Mouse (Mus musculus) hindbrain, embryonic 11.5 days (tissue): ENCODE measurements around the gene Fam219a. TPM values are rescaled to one million over a fixed set of nuclear protein-coding genes. Genes with fewer than 3 reads are reported as not detected.
A peak's percentile ranks its signal among the peaks of the same experiment; 100 is the strongest.

Source experiments
- ATAC-seq: fragments of 200-750 bp; cut with Nextera tagmentation; 2 replicates; pipeline ENCODE4 v1.8.0; 2017; ENCODE audit warnings: mild to moderate bottlenecking, moderate TSS enrichment, moderate library complexity; ENCODE audit not compliant: low FRiP score
- DNase-seq: peaks from one replicate; pipeline ENCODE4 v3.0.0-alpha.2; 2015; ENCODE audit warnings: low spot score
- H3K27ac ChIP-seq: fragments of 300-500 bp; sonication (generic); 2 replicates; pipeline ENCODE4 v1.5.1; 2014; ENCODE audit warnings: mild to moderate bottlenecking, low read depth, low read length
- H3K27me3 ChIP-seq: fragments of 300-500 bp; sonication (generic); 2 replicates; pipeline ENCODE4 v1.6.1; 2014; ENCODE audit warnings: mild to moderate bottlenecking, low read length, moderate library complexity, mixed read lengths; ENCODE audit not compliant: control insufficient read depth, insufficient read depth
- H3K36me3 ChIP-seq: fragments of 300-500 bp; sonication (generic); 2 replicates; pipeline ENCODE4 v1.6.1; 2014; ENCODE audit warnings: mild to moderate bottlenecking, low read length, moderate library complexity, mixed read lengths; ENCODE audit not compliant: control insufficient read depth, insufficient read depth
- H3K4me1 ChIP-seq: fragments of 300-500 bp; sonication (generic); replicated peaks from 2 replicates; pipeline ENCODE4 v1.6.1; 2014; ENCODE audit warnings: low read length, mixed read lengths; ENCODE audit not compliant: control insufficient read depth, insufficient read depth
- H3K4me2 ChIP-seq: fragments of 300-500 bp; sonication (generic); replicated peaks from 2 replicates; pipeline ENCODE4 v1.6.1; 2014; ENCODE audit warnings: mild to moderate bottlenecking, low read depth, low read length
- H3K4me3 ChIP-seq: fragments of 300-500 bp; sonication (generic); 2 replicates; pipeline ENCODE4 v1.5.1; 2014; ENCODE audit warnings: low read depth, low read length
- H3K9ac ChIP-seq: fragments of 300-500 bp; sonication (generic); 2 replicates; pipeline ENCODE4 v1.6.1; 2014; ENCODE audit warnings: low read depth, low read length
- H3K9me3 ChIP-seq: fragments of 300-500 bp; sonication (generic); 2 replicates; pipeline ENCODE4 v1.6.1; 2016; ENCODE audit warnings: low read length; ENCODE audit not compliant: control insufficient read depth
- WGBS: fragments of 180-500 bp; shearing (Covaris S2); extraction: QIAGEN DNeasy Blood & Tissue Kit; methylation state at CpG from one replicate; pipeline ENCODE4 v1.1.7; 2014; 5-methylcytosine and 5-hydroxymethylcytosine counted together
- polyA plus RNA-seq: library from polyadenylated mRNA; unstranded; fragments of >200 nt; fragmentation: Nextera tagmentation; extraction: Ambion mirVana; gene quantifications from 2 replicates; pipeline ENCODE4 v1.2.1, GENCODE M21; 2014

The Fam219a gene
- polyA plus RNA-seq, 1 experiment from 2014 or later = 17.6 TPM

- WGBS = 84% methylated on average over 6 of the region's 6 CpGs
- H3K36me3 ChIP-seq = no peaks in the 10 kb centered on the region
- ATAC-seq = no peak
- no peak overlapping the region for H3K4me2 ChIP-seq
- peaks cover 4% of the 10 kb centered on the region for H3K4me1 ChIP-seq
- no peak overlapping the region for H3K27ac ChIP-seq
- H3K9ac ChIP-seq = no peak overlapping the region
- H3K9me3 ChIP-seq = no peaks in the 10 kb centered on the region
- no peak overlapping the region for H3K4me3 ChIP-seq
- DNase-seq = no peak
- no peaks in the 10 kb centered on the region for H3K27me3 ChIP-seq
Measured at GRCm38 (mm10) chr4:41522136-41522535, 47.2 kb downstream of the Fam219a start.

- DNase-seq = no peak
- Histone ChIP-seq H3K27ac (no peak overlapping the region), H3K9me3 (no peaks in the 10 kb centered on the region), H3K4me3 (no peak overlapping the region), H3K4me2 (no peak overlapping the region), H3K27me3 (no peaks in the 10 kb centered on the region), H3K36me3 (no peaks in the 10 kb centered on the region), H3K4me1 (no peaks in the 10 kb centered on the region), H3K9ac (no peak overlapping the region)
- ATAC-seq = no peak
- WGBS = 49% methylated on average over 14 of the region's 14 CpGs
Measured at GRCm38 (mm10) chr4:41520641-41521040, 48.7 kb downstream of the Fam219a start.

- no peak overlapping the region for H3K4me3 ChIP-seq
- no peaks in the 10 kb centered on the region for H3K4me1 ChIP-seq
- no peaks in the 10 kb centered on the region for H3K9me3 ChIP-seq
- H3K27ac ChIP-seq = no peak overlapping the region
- WGBS = 93% methylated on average over 5 of the region's 5 CpGs
- ATAC-seq (no peak), DNase-seq (no peak)
- no peak overlapping the region for H3K9ac ChIP-seq
- no peaks in the 10 kb centered on the region for H3K36me3 ChIP-seq
- no peak overlapping the region for H3K4me2 ChIP-seq
- no peaks in the 10 kb centered on the region for H3K27me3 ChIP-seq
Measured at GRCm38 (mm10) chr4:41519195-41519594, 50.1 kb downstream of the Fam219a start.

- Histone ChIP-seq H3K9me3 (no peaks in the 10 kb centered on the region), H3K36me3 (no peaks in the 10 kb centered on the region), H3K9ac (no peak overlapping the region), H3K4me2 (no peak overlapping the region), H3K4me3 (no peak overlapping the region), H3K27me3 (no peaks in the 10 kb centered on the region), H3K4me1 (no peaks in the 10 kb centered on the region), H3K27ac (no peak overlapping the region)
- DNase-seq (no peak), ATAC-seq (no peak)
- WGBS = 83% methylated on average over 7 of the region's 7 CpGs
Measured at GRCm38 (mm10) chr4:41518349-41518748, 51.0 kb downstream of the Fam219a start.

- no peak within 1 kb of the TSS for H3K4me3 ChIP-seq
- H3K9ac ChIP-seq = no peak within 1 kb of the TSS
- no peaks in the 10 kb centered on the region for H3K4me1 ChIP-seq
- no peak within 1 kb of the TSS for H3K4me2 ChIP-seq
- H3K36me3 ChIP-seq = no peaks in the 10 kb centered on the region
- no peaks in the 10 kb centered on the region for H3K9me3 ChIP-seq
- DNase-seq (no peak), ATAC-seq (no peak)
- 89% methylated on average over 2 of the region's 2 CpGs for WGBS
- H3K27me3 ChIP-seq = no peaks in the 10 kb centered on the region
- H3K27ac ChIP-seq = no peak within 1 kb of the TSS
Measured at GRCm38 (mm10) chr4:41517233-41517632, 52.1 kb downstream of the Fam219a start, which contains the start of gene 1110017D15Rik. 1110017D15Rik (minus strand) TSS chr4:41517333.

GRCm38 (mm10) chr4:41513714-41514113 lies 55.6 kb downstream of the Fam219a start:
- H3K27ac ChIP-seq = no peak overlapping the region
- no peak for DNase-seq
- H3K9ac ChIP-seq = no peak overlapping the region
- no peaks in the 10 kb centered on the region for H3K27me3 ChIP-seq
- H3K9me3 ChIP-seq = no peaks in the 10 kb centered on the region
- 33% methylated on average over 8 of the region's 8 CpGs for WGBS
- no peak overlapping the region for H3K4me2 ChIP-seq
- H3K4me1 ChIP-seq = no peaks in the 10 kb centered on the region
- ATAC-seq = no peak
- no peak overlapping the region for H3K4me3 ChIP-seq
- H3K36me3 ChIP-seq = no peaks in the 10 kb centered on the region

- DNase-seq (no peak), ATAC-seq (no peak)
- Histone ChIP-seq H3K4me1 (no peaks in the 10 kb centered on the region), H3K4me3 (no peak overlapping the region), H3K36me3 (no peaks in the 10 kb centered on the region), H3K9ac (no peak overlapping the region), H3K27ac (no peak overlapping the region), H3K9me3 (no peaks in the 10 kb centered on the region), H3K27me3 (peaks cover 1% of the 10 kb centered on the region; the same call in 1 of the 2 replicates), H3K4me2 (no peak overlapping the region)
- WGBS = 48% methylated on average over 4 of the region's 4 CpGs
Measured at GRCm38 (mm10) chr4:41513309-41513708, 56.0 kb downstream of the Fam219a start.

- Histone ChIP-seq H3K4me2 (0 out of 2 replicates have a peak overlapping the region, but pooled peaks have one; percentile 89), H3K27me3 (peaks cover 4% of the 10 kb centered on the region; the same call in 1 of the 2 replicates), H3K4me1 (peaks cover 5% of the 10 kb centered on the region; the same call in 1 of the 2 replicates), H3K4me3 (no peak overlapping the region), H3K9ac (peak overlapping the region; percentile 82; the same call in 1 of the 2 replicates), H3K36me3 (no peaks in the 10 kb centered on the region), H3K9me3 (no peaks in the 10 kb centered on the region), H3K27ac (no peak overlapping the region)
- 35% methylated on average over 7 of the region's 7 CpGs for WGBS
- DNase-seq (no peak), ATAC-seq (no peak)
Measured at GRCm38 (mm10) chr4:41507998-41508397, 61.3 kb downstream of the Fam219a start.

- peak overlapping the region; percentile 49 for H3K27ac ChIP-seq
- peaks cover 4% of the 10 kb centered on the region; the same call in 1 of the 2 replicates for H3K27me3 ChIP-seq
- no peaks in the 10 kb centered on the region for H3K36me3 ChIP-seq
- peak overlapping the region; percentile 89 for H3K4me2 ChIP-seq
- H3K9me3 ChIP-seq = no peaks in the 10 kb centered on the region
- no peak for DNase-seq
- peak overlapping the region; percentile 48 for H3K4me3 ChIP-seq
- peaks cover 5% of the 10 kb centered on the region; the same call in 1 of the 2 replicates for H3K4me1 ChIP-seq
- H3K9ac ChIP-seq = peak overlapping the region; percentile 82
- ATAC-seq = peak; percentile 20
- under 1% methylated on average over 22 of the region's 22 CpGs for WGBS
Measured at GRCm38 (mm10) chr4:41507326-41507924, 61.9 kb downstream of the Fam219a start.
